Mouse (Mus musculus) hindbrain, embryonic 10.5 days (tissue): ENCODE results near the gene Ccdc18. TPM values are rescaled to one million over a fixed set of nuclear protein-coding genes. Genes with fewer than 3 reads are reported as not detected.
A peak's percentile ranks its signal among the peaks of the same experiment; 100 is the strongest.
"Not testable (repeated sequence)": the region's sequence is repeated elsewhere in the genome, so short reads cannot be mapped to it uniquely, and the experiment has no call there.

ENCODE experiments used
- DNase-seq: peaks from one replicate; pipeline ENCODE4 v3.0.0-alpha.2; 2017; ENCODE audit warnings: low spot score
- H3K27ac ChIP-seq: fragments of 300-500 bp; sonication (generic); 2 replicates; pipeline ENCODE4 v1.5.1; 2016; ENCODE audit warnings: mild to moderate bottlenecking, moderate library complexity
- H3K27me3 ChIP-seq: fragments of 300-500 bp; sonication (generic); 2 replicates; pipeline ENCODE4 v1.6.1; 2016; ENCODE audit warnings: mild to moderate bottlenecking; ENCODE audit not compliant: poor library complexity, insufficient read depth, severe bottlenecking
- H3K36me3 ChIP-seq: fragments of 300-500 bp; sonication (generic); 2 replicates; pipeline ENCODE4 v1.6.1; 2016; ENCODE audit warnings: mild to moderate bottlenecking, moderate library complexity
- H3K4me1 ChIP-seq: fragments of 300-500 bp; sonication (generic); replicated peaks from 2 replicates; pipeline ENCODE4 v1.6.1; 2016; ENCODE audit warnings: mild to moderate bottlenecking
- H3K4me3 ChIP-seq: fragments of 300-500 bp; sonication (generic); 2 replicates; pipeline ENCODE4 v1.5.1; 2016; ENCODE audit warnings: mild to moderate bottlenecking, moderate library complexity
- H3K9me3 ChIP-seq: fragments of 300-500 bp; sonication (generic); 2 replicates; pipeline ENCODE4 v1.6.1; 2016; ENCODE audit warnings: mild to moderate bottlenecking, moderate library complexity
- WGBS: fragments of 180-500 bp; shearing (Covaris S2); methylation state at CpG from one replicate; pipeline ENCODE4 v1.1.7; 2016; 5-methylcytosine and 5-hydroxymethylcytosine counted together
- polyA plus RNA-seq: library from polyadenylated mRNA; unstranded; fragments of >200 nt; fragmentation: Nextera tagmentation; extraction: Ambion mirVana; gene quantifications from 2 replicates; pipeline ENCODE4 v1.2.1, GENCODE M21; 2016

Gene Ccdc18
- polyA plus RNA-seq, 1 experiment from 2014 or later: 7.3 TPM

DNA sequence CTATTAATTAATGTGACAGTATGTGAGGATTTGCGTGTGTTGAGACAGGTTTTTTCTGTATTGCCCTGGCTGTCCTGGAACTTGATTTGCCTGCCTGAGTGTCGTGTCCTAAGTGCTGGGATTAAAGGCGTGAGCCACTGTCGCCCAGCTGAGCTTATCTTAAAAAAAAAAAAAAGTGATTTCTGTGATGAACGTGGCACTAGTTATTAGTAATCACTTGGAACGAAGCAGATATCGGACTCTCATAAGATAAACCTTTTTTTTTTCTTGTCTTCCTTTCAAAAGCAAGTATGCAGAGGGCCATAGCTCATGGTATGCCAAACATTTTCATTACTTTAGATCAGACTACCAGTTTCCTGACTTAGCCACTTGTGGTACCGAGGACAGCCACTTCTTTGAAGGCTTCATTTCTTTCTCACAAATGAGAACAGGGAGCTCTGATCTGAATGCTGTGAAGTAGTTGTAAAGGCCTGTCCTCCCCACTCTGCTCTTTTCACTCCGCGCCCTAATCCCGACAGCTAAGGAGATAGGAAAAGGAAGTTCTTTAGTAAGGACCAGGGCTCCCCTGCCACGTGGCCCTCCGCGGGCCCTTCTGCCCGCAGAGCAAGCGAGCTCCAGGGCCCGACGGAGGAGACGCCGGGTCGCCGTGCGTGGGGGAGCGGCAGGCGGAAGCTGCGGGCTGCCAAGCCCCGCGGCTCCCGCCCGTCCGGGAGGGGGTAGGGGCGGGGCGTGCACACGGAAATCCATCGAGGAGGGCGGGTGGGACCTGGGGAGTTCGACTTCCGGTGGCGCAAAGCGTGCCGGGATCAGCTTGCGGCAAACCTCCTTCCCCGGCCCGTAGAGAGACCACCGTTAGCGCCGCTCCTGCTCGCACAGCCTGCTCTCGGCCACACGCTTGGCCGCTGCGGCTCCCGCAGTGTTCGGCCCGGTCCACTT, 135.7 kb downstream of the Ccdc18 start, which contains the start of gene Dr1:
TSS of gene Dr1 (plus strand) at position 771 of the 936 bp plus-strand sequence.
- 4% methylated on average over 55 of the region's 55 CpGs for WGBS
- Histone ChIP-seq H3K27me3 (no peaks in the 10 kb centered on the region), H3K36me3 (peaks cover 15% of the 10 kb centered on the region), H3K9me3 (no peaks in the 10 kb centered on the region), H3K4me3 (peak within 1 kb of the TSS; percentile 94), H3K4me1 (peaks cover 33% of the 10 kb centered on the region), H3K27ac (peak within 1 kb of the TSS; percentile 97)
- peak; percentile 90 for DNase-seq

DNA sequence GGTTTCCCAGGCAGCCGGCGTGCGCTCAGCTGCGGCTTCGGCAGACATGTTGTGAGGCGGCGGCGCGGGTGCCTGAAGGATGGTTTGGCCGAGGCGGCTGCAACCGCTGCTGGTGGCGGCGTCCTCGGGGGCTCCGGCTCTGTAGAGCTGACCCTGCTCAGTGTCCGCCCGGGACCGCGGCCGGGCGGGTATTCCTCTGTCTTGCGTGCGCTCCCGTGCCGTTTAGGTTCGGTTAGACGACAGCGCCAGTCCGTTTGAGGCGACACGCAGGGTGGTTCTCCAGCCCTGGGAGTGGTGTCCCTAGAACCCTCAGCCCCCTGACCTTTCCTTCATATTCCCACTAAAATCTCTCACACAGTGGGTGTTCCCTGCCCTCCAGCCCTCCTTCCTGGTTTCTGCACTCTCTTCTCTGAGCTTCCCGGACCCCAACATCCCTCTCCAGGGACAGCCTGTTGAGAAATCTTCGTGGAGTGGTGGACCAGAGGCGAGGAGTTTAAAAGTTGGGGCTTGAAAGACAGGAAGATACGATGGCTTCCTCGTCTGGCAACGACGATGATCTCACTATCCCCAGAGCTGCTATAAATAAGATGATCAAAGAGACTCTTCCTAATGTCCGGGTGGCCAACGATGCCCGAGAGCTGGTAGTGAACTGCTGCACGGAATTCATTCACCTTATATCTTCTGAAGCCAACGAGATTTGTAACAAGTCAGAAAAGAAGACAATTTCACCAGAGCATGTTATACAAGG, 136.6 kb downstream of the Ccdc18 start:
- H3K9me3 ChIP-seq: no peaks in the 10 kb centered on the region
- H3K27ac ChIP-seq: peak overlapping the region; percentile 97
- WGBS: under 1% methylated on average over 44 of the region's 44 CpGs
- peaks cover 15% of the 10 kb centered on the region for H3K36me3 ChIP-seq
- DNase-seq: no peak
- H3K27me3 ChIP-seq: no peaks in the 10 kb centered on the region
- peak overlapping the region; percentile 94 for H3K4me3 ChIP-seq
- peaks cover 33% of the 10 kb centered on the region for H3K4me1 ChIP-seq

DNA sequence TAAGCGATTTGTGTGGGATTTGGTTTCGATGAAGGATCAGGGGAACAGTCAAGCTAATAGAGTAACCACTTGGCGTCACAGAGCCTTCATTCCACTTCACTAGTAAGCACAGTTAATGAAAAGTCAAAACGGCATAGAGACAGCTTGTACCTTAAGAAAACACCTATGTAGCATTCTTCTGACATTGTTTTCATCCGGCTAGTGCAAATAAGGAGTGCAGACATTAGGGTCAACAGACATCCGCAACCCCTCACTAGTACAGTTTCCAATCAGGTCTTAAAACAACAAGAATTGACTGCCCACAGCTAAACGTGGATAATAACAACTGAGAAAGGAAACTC, 137.1 kb downstream of the Ccdc18 start:
- H3K36me3 ChIP-seq: peaks cover 17% of the 10 kb centered on the region
- 24% methylated on average over 7 of the region's 7 CpGs for WGBS
- DNase-seq: no peak
- peak overlapping the region; percentile 97 for H3K27ac ChIP-seq
- peak overlapping the region; percentile 94 for H3K4me3 ChIP-seq
- no peaks in the 10 kb centered on the region for H3K9me3 ChIP-seq
- no peaks in the 10 kb centered on the region for H3K27me3 ChIP-seq
- peaks cover 33% of the 10 kb centered on the region for H3K4me1 ChIP-seq

DNA sequence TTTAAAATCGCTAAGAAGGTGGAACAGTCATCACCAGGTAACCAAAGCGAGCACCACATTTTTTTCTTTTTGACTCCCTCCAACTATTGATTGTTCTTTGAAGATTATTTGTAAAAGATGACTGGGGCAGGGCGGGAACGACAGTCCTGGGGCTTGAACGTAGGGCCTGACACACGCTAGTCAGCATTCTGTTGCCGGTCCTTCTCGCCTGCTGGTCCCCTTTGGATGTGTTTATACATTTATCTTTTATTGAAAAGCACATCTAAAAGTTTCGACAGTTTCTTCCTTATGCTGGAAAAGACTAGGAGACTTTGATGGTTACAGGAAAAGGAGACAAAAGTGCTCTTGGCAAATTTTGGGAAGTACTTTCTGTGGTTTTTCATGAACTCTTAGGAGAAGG, 137.7 kb downstream of the Ccdc18 start:
- Histone ChIP-seq H3K9me3 (no peaks in the 10 kb centered on the region), H3K4me3 (peak overlapping the region; percentile 94), H3K27me3 (no peaks in the 10 kb centered on the region), H3K36me3 (peaks cover 23% of the 10 kb centered on the region), H3K27ac (no peak overlapping the region), H3K4me1 (peaks cover 33% of the 10 kb centered on the region)
- DNase-seq: no peak
- 58% methylated on average over 9 of the region's 9 CpGs for whole genome bisulfite sequencing

DNA sequence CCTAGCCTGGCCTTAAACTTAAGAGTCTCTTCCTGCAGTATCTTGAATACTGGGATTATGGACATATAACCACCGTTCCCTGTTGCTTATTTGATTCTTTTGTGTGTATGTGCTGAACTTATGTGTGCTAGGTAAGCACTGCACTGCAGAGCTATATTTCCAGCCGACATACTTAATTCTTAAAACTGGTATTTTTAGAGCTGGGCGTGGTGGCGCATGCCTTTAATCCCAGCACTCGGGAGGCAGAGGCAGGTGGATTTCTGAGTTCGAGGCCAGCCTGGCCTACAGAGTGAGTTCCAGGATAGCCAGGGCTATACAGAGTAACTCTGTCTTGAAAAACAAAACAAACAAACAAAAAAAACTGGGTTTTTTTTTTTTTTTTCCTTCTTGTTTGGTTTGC, 138.7 kb downstream of the Ccdc18 start:
- Histone ChIP-seq H3K36me3 (peaks cover 33% of the 10 kb centered on the region), H3K4me1 (peaks cover 33% of the 10 kb centered on the region), H3K4me3 (peak overlapping the region; percentile 94)
- not testable (repeated sequence) for H3K9me3 ChIP-seq, DNase-seq, H3K27ac ChIP-seq, H3K27me3 ChIP-seq
- 94% methylated on average over 6 of the region's 6 CpGs for WGBS

Other genes starting within 250 kb of the Ccdc18 start
- 61.9 and 81.3 TPM in 2 replicates for gene Rpl5, start 232.4 kb upstream of the Ccdc18 start, polyA plus RNA-seq
- gene Fam69a, start 145.8 kb upstream of the Ccdc18 start, polyA plus RNA-seq: 18.6 and 22.2 TPM in 2 replicates
- 120 and 161 TPM in 2 replicates for gene Mtf2, start 67.2 kb upstream of the Ccdc18 start, polyA plus RNA-seq
- 27.4 and 30.1 TPM in 2 replicates for gene Tmed5, start 255 bp upstream of the Ccdc18 start, polyA plus RNA-seq
- 40.3 and 47.2 TPM in 2 replicates for gene Dr1, start 136.0 kb downstream of the Ccdc18 start, polyA plus RNA-seq
- 5.8 and 6.0 TPM in 2 replicates for gene Pigg, start 179.7 kb downstream of the Ccdc18 start, polyA plus RNA-seq
- gene Gm42517, start 235.0 kb downstream of the Ccdc18 start, polyA plus RNA-seq: not detected in 2 replicates